Mouse (Mus musculus) myocyte (in vitro differentiated cells): ENCODE data around the gene Cdhr4. TPM values are rescaled to one million over a fixed set of nuclear protein-coding genes. Genes with fewer than 3 reads are reported as not detected.

Source experiments
- H3K27me3 ChIP-seq: one replicate; pipeline ENCODE4 v1.6.1; 2011; ENCODE audit not compliant: control insufficient read depth, insufficient read depth, insufficient read length
- H3K36me3 ChIP-seq: one replicate; pipeline ENCODE4 v1.6.1; 2011; ENCODE audit not compliant: control insufficient read depth, insufficient read depth
- H3K4me2 ChIP-seq: one replicate; pipeline ENCODE4 v1.6.1; 2011; ENCODE audit warnings: low read depth, control low read depth
- H3K4me3 ChIP-seq: one replicate; pipeline ENCODE4 v1.5.1; 2011; ENCODE audit warnings: mild to moderate bottlenecking, control low read depth, moderate library complexity
- H3K79me2 ChIP-seq: one replicate; pipeline ENCODE4 v1.6.1; 2011; ENCODE audit not compliant: control insufficient read depth, insufficient read depth
- H3ac ChIP-seq: one replicate; pipeline ENCODE4 v1.6.1; 2011; ENCODE audit not compliant: control insufficient read depth, insufficient read length
- CEBPB ChIP-seq: IDR thresholded peaks from 2 replicates; pipeline ENCODE4 v1.6.1; 2011; ENCODE audit warnings: mild to moderate bottlenecking, moderate library complexity; ENCODE audit not compliant: poor library complexity, insufficient read depth, severe bottlenecking
- E2F4 ChIP-seq: IDR thresholded peaks from one replicate; pipeline ENCODE4 v1.6.1; 2011; ENCODE audit warnings: mild to moderate bottlenecking, control low read depth, moderate library complexity; ENCODE audit not compliant: insufficient read depth
- MAX ChIP-seq: IDR thresholded peaks from one replicate; pipeline ENCODE4 v1.6.1; 2011; ENCODE audit warnings: low read depth, mild to moderate bottlenecking, control low read depth
- MYOD1 ChIP-seq, 3 experiments: IDR thresholded peaks; one replicate each; pipeline ENCODE4 v1.6.1; 2011; ENCODE audit warnings: control low read depth in 2 of 3, low read depth in 2 of 3, mild to moderate bottlenecking in 2 of 3, moderate library complexity in 1 of 3; ENCODE audit not compliant: insufficient read length in 2 of 3, control insufficient read depth in 1 of 3
- MYOG ChIP-seq, 3 experiments: IDR thresholded peaks; one replicate each; pipeline ENCODE4 v1.6.1; 2011; ENCODE audit warnings: control low read depth in 2 of 3, low read depth in 2 of 3, mild to moderate bottlenecking in 2 of 3; ENCODE audit not compliant: insufficient read length in 2 of 3, control insufficient read depth in 1 of 3, insufficient read depth in 1 of 3
- POLR2A ChIP-seq: IDR thresholded peaks from one replicate; pipeline ENCODE4 v1.6.1; 2011; ENCODE audit warnings: low read depth, mild to moderate bottlenecking, control low read depth, moderate library complexity; ENCODE audit not compliant: insufficient read length
- POLR2AphosphoS2 ChIP-seq: IDR thresholded peaks from one replicate; pipeline ENCODE4 v1.6.1; 2011; ENCODE audit warnings: low read depth, control low read depth; ENCODE audit not compliant: insufficient read length
- REST ChIP-seq: IDR thresholded peaks from one replicate; pipeline ENCODE4 v1.6.1; 2011; ENCODE audit warnings: mild to moderate bottlenecking, control low read depth, moderate library complexity; ENCODE audit not compliant: insufficient read depth, insufficient read length
- SRF ChIP-seq: IDR thresholded peaks from one replicate; pipeline ENCODE4 v1.6.1; 2011; ENCODE audit warnings: low read depth; ENCODE audit not compliant: control insufficient read depth, insufficient read length
- TCF12 ChIP-seq: IDR thresholded peaks from one replicate; pipeline ENCODE4 v1.6.1; 2011; ENCODE audit warnings: mild to moderate bottlenecking, control low read depth; ENCODE audit not compliant: poor library complexity, insufficient read depth, severe bottlenecking
- TCF3 ChIP-seq: IDR thresholded peaks from one replicate; pipeline ENCODE4 v1.6.1; 2011; ENCODE audit warnings: low read depth, control low read depth; ENCODE audit not compliant: insufficient read length
- USF1 ChIP-seq: IDR thresholded peaks from one replicate; pipeline ENCODE4 v1.6.1; 2011; ENCODE audit warnings: low read depth, mild to moderate bottlenecking, control low read depth, moderate library complexity
- polyA plus RNA-seq: library from polyadenylated mRNA; unstranded; fragments of >200 nt; fragmentation: generic; extraction: Trizol; gene quantifications from one replicate; pipeline ENCODE4 v1.2.1, GENCODE M21; 2012; ENCODE audit warnings: missing spikeins

Gene Cdhr4
- polyA plus RNA-seq, 1 experiment = not detected

- no peaks in the 10 kb centered on the region for H3K27me3 ChIP-seq
- TF ChIP-seq TCF3 = no peak
- TF ChIP-seq CEBPB = no peak
- no peak for TF ChIP-seq MYOG (IDR thresholded peaks at IDR 0.05; ENCODE audit: control insufficient read depth in 1 of 3, insufficient read depth in 1 of 3, insufficient read length in 2 of 3, low read depth in 2 of 3)
- TF ChIP-seq POLR2A = no peak
- TF ChIP-seq MYOD1 (IDR thresholded peaks at IDR 0.05; ENCODE audit: control insufficient read depth in 1 of 3, insufficient read length in 2 of 3, low read depth in 2 of 3) = no peak
- no peak for TF ChIP-seq SRF
- TF ChIP-seq REST = no peak
- TF ChIP-seq E2F4 = no peak
- no peak for TF ChIP-seq POLR2AphosphoS2
- TF ChIP-seq MAX = no peak
- no peak for TF ChIP-seq USF1
- TF ChIP-seq TCF12 = no peak
- no peak overlapping the region for H3K4me3 ChIP-seq
- H3K36me3 ChIP-seq = no peaks in the 10 kb centered on the region
- H3K79me2 ChIP-seq = no peaks in the 10 kb centered on the region
- H3ac ChIP-seq = no peak overlapping the region
- H3K4me2 ChIP-seq = no peak overlapping the region
Observed at GRCm38 (mm10) chr9:107978815-107979214, 13.5 kb upstream of the Cdhr4 start.

GRCm38 (mm10) chr9:107981684-107982605 lies 10.4 kb upstream of the Cdhr4 start:
- H3K4me3 ChIP-seq = no peak overlapping the region
- TF ChIP-seq MYOD1 (IDR thresholded peaks at IDR 0.05; ENCODE audit: control insufficient read depth in 1 of 3, insufficient read length in 2 of 3, low read depth in 2 of 3) (no peak), TCF3 (no peak), POLR2A (no peak), MYOG (IDR thresholded peaks at IDR 0.05; ENCODE audit: control insufficient read depth in 1 of 3, insufficient read depth in 1 of 3, insufficient read length in 2 of 3, low read depth in 2 of 3) (no peak), USF1 (no peak), POLR2AphosphoS2 (no peak), TCF12 (no peak), REST (no peak), MAX (no peak), E2F4 (no peak), SRF (no peak), CEBPB (no peak)

GRCm38 (mm10) chr9:107982681-107983346 lies 9.5 kb upstream of the Cdhr4 start, which contains the start of gene Gm20661:
Gene Gm20661, plus strand, starts transcription at chr9:107983058.
- Histone ChIP-seq H3K4me2 (no peak within 1 kb of the TSS), H3K4me3 (no peak within 1 kb of the TSS), H3K79me2 (no peaks in the 10 kb centered on the region), H3K36me3 (no peaks in the 10 kb centered on the region), H3ac (no peak within 1 kb of the TSS), H3K27me3 (no peaks in the 10 kb centered on the region)
- TF ChIP-seq MYOG (IDR thresholded peaks at IDR 0.05; ENCODE audit: control insufficient read depth in 1 of 3, insufficient read depth in 1 of 3, insufficient read length in 2 of 3, low read depth in 2 of 3) (no peak), USF1 (no peak), TCF12 (no peak), CEBPB (no peak), MYOD1 (IDR thresholded peaks at IDR 0.05; ENCODE audit: control insufficient read depth in 1 of 3, insufficient read length in 2 of 3, low read depth in 2 of 3) (no peak), E2F4 (no peak)

More at GRCm38 (mm10) chr9:107981684-107982605, 10.4 kb upstream of the Cdhr4 start:
- Histone ChIP-seq H3K79me2 (no peaks in the 10 kb centered on the region), H3K27me3 (no peaks in the 10 kb centered on the region), H3K4me2 (no peak overlapping the region), H3ac (no peak overlapping the region), H3K36me3 (no peaks in the 10 kb centered on the region)

GRCm38 (mm10) chr9:107983421-107983890 lies 8.8 kb upstream of the Cdhr4 start:
- Histone ChIP-seq H3ac (no peak overlapping the region), H3K4me2 (no peak overlapping the region), H3K4me3 (no peak overlapping the region), H3K36me3 (no peaks in the 10 kb centered on the region), H3K27me3 (no peaks in the 10 kb centered on the region), H3K79me2 (no peaks in the 10 kb centered on the region)
- no peak for TF ChIP-seq POLR2AphosphoS2
- TF ChIP-seq E2F4 = no peak
- no peak for TF ChIP-seq TCF3
- TF ChIP-seq USF1 = no peak
- no peak for TF ChIP-seq MAX
- TF ChIP-seq SRF = no peak
- no peak for TF ChIP-seq REST
- no peak for TF ChIP-seq MYOG (IDR thresholded peaks at IDR 0.05; ENCODE audit: control insufficient read depth in 1 of 3, insufficient read depth in 1 of 3, insufficient read length in 2 of 3, low read depth in 2 of 3)
